Mouse (Mus musculus) forebrain, embryonic 16.5 days (tissue): ENCODE measurements around the gene Bcl2l1. TPM values are rescaled to one million over a fixed set of nuclear protein-coding genes. Genes with fewer than 3 reads are reported as not detected.
A peak's percentile ranks its signal among the peaks of the same experiment; 100 is the strongest.

Source experiments
- ATAC-seq: fragments of 200-750 bp; cut with Nextera tagmentation; 2 replicates; pipeline ENCODE4 v1.8.0; 2017; ENCODE audit warnings: mild to moderate bottlenecking, moderate library complexity
- H3K27ac ChIP-seq: fragments of 300-500 bp; sonication (generic); 2 replicates; pipeline ENCODE4 v1.5.1; 2014; ENCODE audit warnings: low read length, control low read depth
- H3K27me3 ChIP-seq: fragments of 300-500 bp; sonication (generic); replicated peaks from 2 replicates; pipeline ENCODE4 v1.6.1; 2014; ENCODE audit warnings: low read length; ENCODE audit not compliant: control insufficient read depth, insufficient read depth
- H3K36me3 ChIP-seq: fragments of 300-500 bp; sonication (generic); 2 replicates; pipeline ENCODE4 v1.6.1; 2014; ENCODE audit not compliant: control insufficient read depth, insufficient read depth
- H3K4me1 ChIP-seq: fragments of 300-500 bp; sonication (generic); replicated peaks from 2 replicates; pipeline ENCODE4 v1.6.1; 2014; ENCODE audit warnings: low read length; ENCODE audit not compliant: control insufficient read depth, insufficient read depth
- H3K4me2 ChIP-seq: fragments of 300-500 bp; sonication (generic); 2 replicates; pipeline ENCODE4 v1.6.1; 2014; ENCODE audit warnings: mild to moderate bottlenecking, low read length, control low read depth
- H3K4me3 ChIP-seq: fragments of 300-500 bp; sonication (generic); replicated peaks from 2 replicates; pipeline ENCODE4 v1.5.1; 2014; ENCODE audit warnings: mild to moderate bottlenecking, low read length, control low read depth
- H3K9ac ChIP-seq: fragments of 300-500 bp; sonication (generic); replicated peaks from 2 replicates; pipeline ENCODE4 v1.6.1; 2014; ENCODE audit warnings: low read depth, low read length, control low read depth
- H3K9me3 ChIP-seq: fragments of 300-500 bp; sonication (generic); 2 replicates; pipeline ENCODE4 v1.6.1; 2016; ENCODE audit warnings: low read length; ENCODE audit not compliant: control insufficient read depth
- WGBS: fragments of 180-500 bp; shearing (Covaris S2); extraction: QIAGEN DNeasy Blood & Tissue Kit; methylation state at CpG from one replicate; pipeline ENCODE4 v1.1.7; 2014; 5-methylcytosine and 5-hydroxymethylcytosine counted together
- polyA plus RNA-seq: library from polyadenylated mRNA; unstranded; fragments of >200 nt; fragmentation: Nextera tagmentation; extraction: Ambion mirVana; gene quantifications from 2 replicates; pipeline ENCODE4 v1.2.1, GENCODE M21; 2015

Gene Bcl2l1
- polyA plus RNA-seq, 1 experiment from 2014 or later, result 188 TPM

GRCm38 (mm10) chr2:152772231-152772630 is 59.3 kb downstream of the Bcl2l1 start:
- no peak overlapping the region for H3K27ac ChIP-seq
- no peaks in the 10 kb centered on the region for H3K27me3 ChIP-seq
- 46% methylated on average over 1 of the region's 1 CpGs for WGBS
- H3K36me3 ChIP-seq, result no peaks in the 10 kb centered on the region
- no peak overlapping the region for H3K4me3 ChIP-seq
- no peak for ATAC-seq
- no peak overlapping the region for H3K9ac ChIP-seq
- H3K9me3 ChIP-seq, result no peaks in the 10 kb centered on the region
- H3K4me1 ChIP-seq, result no peaks in the 10 kb centered on the region
- H3K4me2 ChIP-seq, result no peak overlapping the region

DNA sequence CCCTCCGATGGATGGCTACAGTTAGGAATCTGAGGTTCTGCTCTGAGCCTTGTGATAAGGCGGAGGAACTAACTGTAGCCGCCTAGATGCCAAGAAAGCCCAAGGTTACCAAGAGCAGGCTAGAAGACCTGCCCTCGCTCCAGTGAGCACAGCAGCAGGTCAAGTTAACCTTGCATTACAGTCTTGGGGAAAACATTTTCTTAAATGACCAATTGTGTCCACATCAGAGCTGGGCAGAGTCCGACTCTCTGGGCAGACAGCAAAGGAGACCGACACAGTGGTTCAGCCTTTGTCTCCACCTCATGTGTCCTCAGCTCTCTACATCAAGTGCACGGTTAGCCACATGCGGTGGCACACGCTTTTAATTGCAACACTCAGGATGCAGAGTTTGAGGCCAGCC is 60.0 kb downstream of the Bcl2l1 start:
- Histone ChIP-seq H3K4me2 (no peak overlapping the region), H3K36me3 (no peaks in the 10 kb centered on the region), H3K9ac (no peak overlapping the region), H3K27ac (no peak overlapping the region), H3K4me3 (no peak overlapping the region), H3K27me3 (no peaks in the 10 kb centered on the region), H3K4me1 (no peaks in the 10 kb centered on the region), H3K9me3 (no peaks in the 10 kb centered on the region)
- 94% methylated on average over 9 of the region's 9 CpGs for WGBS
- no peak for ATAC-seq

DNA sequence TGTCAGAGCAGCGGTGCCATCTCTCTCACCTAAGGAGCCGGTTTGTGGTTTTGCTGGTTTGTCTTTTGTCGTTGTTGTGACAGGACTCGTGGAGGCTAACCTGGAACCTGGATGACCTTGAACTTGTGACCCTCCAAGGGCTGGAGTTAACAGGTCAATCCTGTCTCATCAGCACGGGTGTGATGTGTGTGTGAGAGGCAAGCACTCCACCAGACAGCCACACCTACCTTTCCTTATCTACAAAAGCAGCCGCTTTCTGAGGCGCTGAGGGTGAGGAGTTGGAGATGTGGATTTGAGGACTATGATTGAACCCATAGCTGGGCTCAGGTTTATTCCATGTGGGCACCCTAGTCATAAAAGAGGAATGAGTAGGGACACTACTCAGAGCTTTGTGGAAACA is 61.9 kb downstream of the Bcl2l1 start:
- no peak overlapping the region for H3K4me3 ChIP-seq
- H3K4me2 ChIP-seq, result no peak overlapping the region
- H3K9ac ChIP-seq, result no peak overlapping the region
- no peaks in the 10 kb centered on the region for H3K36me3 ChIP-seq
- no peaks in the 10 kb centered on the region for H3K9me3 ChIP-seq
- ATAC-seq, result no peak
- peaks cover 6% of the 10 kb centered on the region for H3K4me1 ChIP-seq
- 93% methylated on average over 7 of the region's 7 CpGs for WGBS
- H3K27me3 ChIP-seq, result no peaks in the 10 kb centered on the region
- no peak overlapping the region for H3K27ac ChIP-seq

DNA sequence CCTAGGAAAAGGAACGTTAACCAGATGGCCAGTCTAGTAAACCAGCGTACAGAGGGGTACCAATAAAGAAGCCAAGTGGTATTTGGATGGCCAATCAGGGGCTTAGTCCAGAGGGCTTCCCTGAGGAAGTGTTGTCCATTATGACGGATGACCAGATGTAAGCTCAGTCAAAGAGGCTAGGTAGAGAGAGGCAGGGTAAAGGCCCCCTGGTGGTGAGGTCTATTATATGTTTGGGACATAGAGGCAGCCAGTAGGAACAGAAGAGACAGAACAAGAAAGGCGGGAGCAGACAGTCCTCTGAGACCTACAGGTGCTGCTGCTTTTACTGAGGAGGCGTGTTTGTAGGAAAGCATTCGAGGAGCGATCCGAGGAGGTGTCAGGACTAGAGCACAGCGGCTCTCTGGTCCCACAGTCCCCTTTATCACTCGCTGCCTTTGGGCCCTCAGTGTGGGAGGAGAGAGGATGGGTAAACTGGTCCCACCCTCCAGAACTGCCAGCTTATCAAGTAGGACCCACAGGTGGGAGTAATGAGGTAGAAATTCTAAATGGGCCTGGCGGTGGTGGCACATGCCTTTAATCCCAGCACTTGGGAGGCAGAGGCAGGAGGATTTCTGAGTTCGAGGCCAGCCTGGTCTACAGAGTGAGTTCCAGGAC is 63.8 kb downstream of the Bcl2l1 start:
- 60% methylated on average over 12 of the region's 12 CpGs for WGBS
- ATAC-seq, result no peak; the same call in 1 of the 2 replicates
- H3K9me3 ChIP-seq, result no peaks in the 10 kb centered on the region
- H3K27ac ChIP-seq, result no peak overlapping the region
- no peaks in the 10 kb centered on the region for H3K27me3 ChIP-seq
- H3K4me1 ChIP-seq, result peaks cover 10% of the 10 kb centered on the region
- H3K9ac ChIP-seq, result no peak overlapping the region
- H3K36me3 ChIP-seq, result no peaks in the 10 kb centered on the region
- H3K4me3 ChIP-seq, result no peak overlapping the region
- no peak overlapping the region for H3K4me2 ChIP-seq

DNA sequence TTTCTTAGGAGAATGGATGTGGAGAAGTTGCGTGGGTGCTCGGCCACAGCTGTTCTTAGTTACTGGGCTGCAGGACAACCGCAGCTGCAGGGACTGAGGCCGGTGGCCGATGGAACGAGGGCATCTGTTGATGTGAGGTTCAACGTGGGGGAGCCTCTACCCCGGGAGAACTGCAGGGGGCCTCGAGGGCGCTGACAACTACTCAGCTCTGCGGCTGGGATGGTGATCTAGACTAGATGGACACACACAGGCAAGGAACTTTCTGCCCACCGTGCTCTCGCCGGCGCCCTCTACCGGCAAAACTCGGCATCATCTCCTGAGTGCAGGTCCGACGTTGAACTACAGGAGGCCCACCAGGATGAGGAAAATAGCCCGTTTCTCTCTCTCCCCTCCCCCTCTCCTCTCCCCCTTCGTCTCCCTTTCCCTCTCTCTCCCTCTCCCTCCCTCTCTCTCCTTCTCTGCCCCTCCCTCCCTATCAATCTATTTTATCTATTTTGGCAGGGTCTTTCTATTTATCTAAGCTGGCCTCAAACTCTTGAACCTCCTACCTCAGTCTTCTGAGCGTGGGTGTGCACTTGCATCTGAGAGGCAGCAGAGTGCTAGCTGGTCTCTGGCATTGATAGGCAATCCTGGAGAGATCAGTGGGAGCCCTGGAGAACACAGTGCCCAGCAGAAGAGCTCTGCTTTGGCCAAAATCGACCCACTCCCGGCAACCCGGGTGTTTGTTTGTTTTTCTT is 65.0 kb downstream of the Bcl2l1 start:
- H3K9me3 ChIP-seq, result no peaks in the 10 kb centered on the region
- 22% methylated on average over 25 of the region's 25 CpGs for WGBS
- no peak; the same call in 1 of the 2 replicates for ATAC-seq

DNA sequence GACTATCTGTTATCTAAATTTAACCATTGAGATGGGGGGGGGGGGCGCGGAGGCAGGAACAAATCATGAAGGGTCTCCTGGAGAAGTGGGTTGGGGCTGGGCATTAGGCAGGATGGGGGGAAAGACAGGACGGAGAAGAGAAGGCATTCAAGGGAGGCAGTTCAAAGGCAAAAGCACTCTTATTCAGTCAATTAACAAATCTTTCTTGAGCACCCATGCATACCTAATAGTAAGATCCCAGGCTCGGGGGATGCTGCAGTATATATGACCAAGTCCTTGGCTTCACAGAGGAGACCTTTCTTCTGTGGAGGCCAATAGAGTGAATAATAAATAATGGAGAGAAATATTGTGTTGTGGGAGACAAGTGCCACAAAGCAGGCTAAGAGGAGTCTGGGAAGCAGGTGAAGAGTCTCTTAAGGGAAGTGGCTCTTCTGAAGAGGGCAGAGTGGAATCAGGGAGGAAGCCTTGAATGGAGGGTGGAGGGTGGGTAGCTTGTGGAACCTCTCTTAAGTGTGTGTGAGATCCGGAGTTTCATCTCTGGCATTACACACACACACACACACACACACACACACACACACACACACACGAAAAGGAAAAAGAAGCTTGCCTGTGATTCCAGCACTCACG is 66.4 kb downstream of the Bcl2l1 start:
- WGBS, result 16% methylated on average over 7 of the region's 7 CpGs
- Histone ChIP-seq H3K9ac (no peak overlapping the region), H3K9me3 (no peaks in the 10 kb centered on the region), H3K36me3 (no peaks in the 10 kb centered on the region), H3K4me3 (no peak overlapping the region), H3K4me1 (peaks cover 10% of the 10 kb centered on the region), H3K27me3 (no peaks in the 10 kb centered on the region), H3K4me2 (peak overlapping the region; percentile 3; the same call in 1 of the 2 replicates), H3K27ac (no peak overlapping the region)
- no peak; the same call in 1 of the 2 replicates for ATAC-seq

More for the DNA sequence above, 65.0 kb downstream of the Bcl2l1 start:
- no peaks in the 10 kb centered on the region for H3K27me3 ChIP-seq
- no peak overlapping the region for H3K4me2 ChIP-seq
- H3K36me3 ChIP-seq, result no peaks in the 10 kb centered on the region
- no peak overlapping the region for H3K9ac ChIP-seq
- H3K4me1 ChIP-seq, result peaks cover 10% of the 10 kb centered on the region
- no peak overlapping the region for H3K4me3 ChIP-seq
- no peak overlapping the region for H3K27ac ChIP-seq

GRCm38 (mm10) chr2:152764172-152765044 is 67.1 kb downstream of the Bcl2l1 start:
- Histone ChIP-seq H3K27me3 (no peaks in the 10 kb centered on the region), H3K27ac (no peak overlapping the region), H3K4me2 (peak overlapping the region; percentile 3), H3K4me3 (no peak overlapping the region), H3K9me3 (no peaks in the 10 kb centered on the region), H3K36me3 (no peaks in the 10 kb centered on the region), H3K4me1 (peaks cover 10% of the 10 kb centered on the region), H3K9ac (peak overlapping the region; percentile 34; the same call in 1 of the 2 replicates)
- ATAC-seq, result no peak
- 4% methylated on average over 14 of the region's 14 CpGs for WGBS

DNA sequence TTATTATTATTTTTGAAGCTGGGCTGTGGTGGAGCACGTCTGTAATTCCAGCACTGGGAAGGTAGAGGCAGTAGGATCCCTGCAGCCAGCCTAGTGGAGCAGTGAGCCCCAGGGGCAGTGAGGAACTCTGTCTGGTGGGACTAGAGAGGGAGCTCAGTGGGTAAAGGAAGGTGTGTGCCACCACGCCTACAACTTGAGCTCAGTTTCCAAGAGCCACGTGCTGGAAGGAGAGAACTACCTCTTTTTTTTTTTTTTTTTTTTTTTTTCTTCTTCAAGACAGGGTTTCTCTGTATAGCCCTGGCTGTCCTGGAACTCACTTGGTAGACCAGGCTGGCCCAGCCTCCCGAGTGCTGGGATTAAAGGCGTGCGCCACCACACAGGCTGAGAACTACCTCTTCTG is 68.2 kb downstream of the Bcl2l1 start:
- Histone ChIP-seq H3K4me1 (peaks cover 10% of the 10 kb centered on the region), H3K4me3 (no peak overlapping the region), H3K27ac (no peak overlapping the region), H3K27me3 (no peaks in the 10 kb centered on the region), H3K9me3 (no peaks in the 10 kb centered on the region), H3K4me2 (no peak overlapping the region), H3K36me3 (no peaks in the 10 kb centered on the region), H3K9ac (no peak overlapping the region)
- no peak for ATAC-seq
- 77% methylated on average over 6 of the region's 6 CpGs for WGBS

GRCm38 (mm10) chr2:152758351-152758750 is 73.2 kb downstream of the Bcl2l1 start:
- Histone ChIP-seq H3K4me3 (no peak overlapping the region), H3K4me2 (no peak overlapping the region), H3K9me3 (no peaks in the 10 kb centered on the region), H3K27me3 (no peaks in the 10 kb centered on the region), H3K36me3 (no peaks in the 10 kb centered on the region), H3K27ac (no peak overlapping the region), H3K9ac (no peak overlapping the region), H3K4me1 (peaks cover 12% of the 10 kb centered on the region; the same call in 1 of the 2 replicates)
- WGBS, result 45% methylated on average over 4 of the region's 4 CpGs
- no peak for ATAC-seq
